Mouse (Mus musculus) activated CD4-positive, CD25-positive, alpha-beta regulatory T cell, adult 4 months (primary cell): ENCODE results near the gene Zdhhc24. TPM values are rescaled to one million over a fixed set of nuclear protein-coding genes. Genes with fewer than 3 reads are reported as not detected.
"Not testable (repeated sequence)": the region's sequence is repeated elsewhere in the genome, so short reads cannot be mapped to it uniquely, and the experiment has no call there.

Source experiments
- ATAC-seq: one replicate; pipeline ENCODE4 v1.8.0; 2017
- polyA plus RNA-seq, 2 experiments: library from polyadenylated mRNA; unstranded; fragments of 100-300 nt; shearing (Covaris generic); gene quantifications; one replicate each; pipeline ENCODE4 v1.2.1; 2017

Zdhhc24 gene
- polyA plus RNA-seq: 1 to 10 TPM; 6.3 to 6.7 TPM

DNA sequence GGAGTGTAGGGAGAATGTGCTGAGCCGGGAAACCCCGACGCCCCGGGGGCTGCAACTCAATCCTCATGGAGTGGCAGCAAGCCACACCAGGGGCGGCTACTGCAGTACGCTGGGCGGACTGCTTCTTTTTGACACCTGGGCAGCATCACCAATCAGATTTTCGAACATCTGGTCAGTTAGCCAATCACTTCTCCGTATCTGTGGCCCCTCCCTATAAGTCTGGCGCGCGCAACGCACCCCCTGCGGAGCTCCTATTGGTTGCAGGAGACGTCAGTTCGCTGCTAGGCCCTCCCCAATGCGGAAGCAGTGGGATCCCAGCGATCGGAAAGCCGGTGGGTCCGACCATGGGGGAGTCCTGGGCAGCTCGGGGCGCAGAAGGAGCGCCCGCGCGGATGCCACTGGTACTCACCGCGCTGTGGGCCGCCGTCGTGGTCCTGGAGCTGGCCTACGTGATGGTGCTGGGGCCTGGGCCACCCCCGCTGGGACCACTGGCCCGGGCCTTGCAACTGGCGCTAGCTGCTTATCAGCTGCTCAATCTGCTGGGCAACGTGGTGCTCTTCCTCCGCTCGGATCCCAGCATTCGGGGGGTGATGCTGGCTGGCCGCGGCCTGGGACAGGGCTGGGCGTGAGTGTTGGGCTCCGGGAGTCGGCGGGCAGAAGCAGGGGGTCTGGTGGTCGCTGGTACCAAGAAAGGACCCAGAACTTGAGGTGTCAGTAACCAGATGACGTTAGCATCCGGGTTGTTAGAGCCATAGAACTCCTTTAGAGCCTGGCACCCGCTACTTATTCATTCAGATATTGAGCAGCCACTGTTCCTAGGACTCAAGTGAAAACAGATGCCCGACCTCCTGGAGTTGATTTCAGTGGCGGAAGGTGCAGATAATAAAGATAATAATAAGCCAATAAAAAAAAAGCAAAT, at the start of gene Zdhhc24:
Gene Zdhhc24 (plus strand): TSS at position 264 of the 919 bp plus-strand sequence.
- ATAC-seq: peak; percentile 99

DNA sequence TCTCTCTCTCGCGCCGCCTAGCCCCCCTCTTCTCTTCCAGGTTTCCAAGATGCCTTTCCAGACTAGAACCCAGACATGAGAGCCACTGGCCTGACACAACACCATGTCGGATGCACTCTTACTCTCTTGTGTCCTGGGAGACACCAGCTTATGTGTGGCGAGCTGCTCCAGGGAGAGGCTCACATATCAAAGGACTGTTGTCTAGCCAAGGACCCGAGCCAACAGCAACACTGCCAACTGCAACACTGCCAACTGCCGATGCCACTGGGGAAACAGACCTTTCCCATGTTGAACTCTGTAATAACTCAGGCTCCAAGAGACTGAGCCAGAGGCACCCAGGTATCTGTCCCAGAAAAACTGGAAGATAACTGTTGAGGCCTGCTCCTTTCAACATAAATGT, 49.3 kb upstream of the Zdhhc24 start:
- ATAC-seq: no peak

DNA sequence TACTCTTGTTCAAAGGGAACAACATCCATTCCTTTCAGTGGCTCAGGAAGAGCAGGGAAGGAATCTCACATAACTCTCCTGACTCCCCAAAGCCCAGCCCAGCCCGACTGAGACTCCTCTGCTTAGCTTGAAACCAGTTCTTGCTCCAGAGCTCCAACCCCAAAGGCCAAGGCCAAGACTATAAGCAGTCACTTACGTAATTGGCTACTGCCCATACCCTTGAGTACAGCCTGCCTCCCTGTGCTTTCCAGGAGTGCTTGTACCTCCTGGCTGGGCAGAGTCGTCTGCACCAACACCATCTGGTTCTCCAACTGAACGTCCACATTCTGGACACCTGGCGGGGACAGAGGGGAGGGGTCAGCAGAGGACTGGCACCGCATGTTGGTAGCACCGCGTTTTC, 44.5 kb upstream of the Zdhhc24 start:
- ATAC-seq: no peak

DNA sequence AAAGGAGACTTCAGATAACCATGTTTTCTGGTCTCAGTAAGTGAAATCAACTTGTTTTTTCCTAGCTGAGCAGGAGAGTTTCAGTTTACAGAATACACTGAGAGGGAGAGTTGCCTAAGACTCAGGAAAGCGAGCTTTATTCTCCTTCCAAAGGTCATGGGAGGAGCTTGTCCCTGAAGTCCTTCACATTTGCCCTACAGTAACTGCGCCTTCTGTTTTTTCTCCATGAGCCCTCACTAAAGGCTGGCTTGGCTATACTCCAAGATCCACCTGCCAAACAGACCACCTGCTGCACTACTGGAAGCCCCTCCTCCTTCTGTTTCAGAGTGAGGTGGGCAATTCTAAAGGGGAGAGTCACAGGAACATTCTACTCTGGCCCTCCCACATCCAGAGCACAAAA, 42.4 kb upstream of the Zdhhc24 start:
- ATAC-seq: no peak

DNA sequence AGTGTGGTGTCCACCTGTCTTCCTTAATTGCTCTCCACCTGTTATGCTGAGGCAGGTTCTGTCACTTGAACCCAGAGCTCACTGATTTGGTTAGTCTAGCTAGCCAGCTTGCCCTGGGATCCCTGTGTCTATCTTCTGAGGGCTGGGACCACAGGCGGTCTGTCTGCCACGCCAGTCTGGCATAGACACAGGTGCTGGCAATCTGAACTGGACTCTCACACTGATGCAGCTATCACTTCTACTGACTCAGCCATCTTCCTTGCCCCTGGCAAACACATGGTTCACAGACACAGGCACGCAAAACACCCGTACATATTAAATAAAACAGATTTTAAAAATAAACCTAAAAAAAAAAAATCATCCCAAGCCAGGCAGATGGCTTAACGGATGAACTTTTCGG, 41.4 kb upstream of the Zdhhc24 start:
- no peak for ATAC-seq

DNA sequence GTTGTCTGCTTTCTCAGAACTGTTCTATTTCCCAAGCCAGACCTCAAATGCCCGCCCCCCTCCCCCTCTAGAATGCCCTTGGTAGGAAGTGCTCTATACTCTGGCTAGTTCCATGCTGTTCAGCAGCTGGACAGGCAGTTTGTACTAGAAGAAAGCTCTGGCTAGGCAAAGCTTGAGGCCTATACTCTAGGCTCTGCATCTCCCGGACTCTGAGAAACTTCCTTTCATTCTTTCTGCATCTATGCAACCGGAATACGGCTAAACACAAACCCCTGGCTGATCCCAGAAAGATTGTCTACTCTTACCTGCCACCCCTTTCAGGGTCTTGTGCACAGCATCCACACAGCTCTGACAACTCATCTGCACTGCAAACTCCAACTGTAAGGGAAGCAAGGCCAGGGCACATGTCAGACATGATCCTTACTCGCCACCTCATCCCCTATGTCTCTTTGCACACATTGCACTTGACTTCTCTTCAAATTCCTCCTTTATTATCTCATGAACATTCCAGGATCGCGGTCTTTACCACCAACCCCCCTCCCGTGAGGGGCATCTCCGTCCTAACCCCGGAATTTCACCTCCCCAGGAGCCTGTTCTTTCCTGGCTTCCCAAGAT, 39.8 kb upstream of the Zdhhc24 start:
- ATAC-seq: no peak

DNA sequence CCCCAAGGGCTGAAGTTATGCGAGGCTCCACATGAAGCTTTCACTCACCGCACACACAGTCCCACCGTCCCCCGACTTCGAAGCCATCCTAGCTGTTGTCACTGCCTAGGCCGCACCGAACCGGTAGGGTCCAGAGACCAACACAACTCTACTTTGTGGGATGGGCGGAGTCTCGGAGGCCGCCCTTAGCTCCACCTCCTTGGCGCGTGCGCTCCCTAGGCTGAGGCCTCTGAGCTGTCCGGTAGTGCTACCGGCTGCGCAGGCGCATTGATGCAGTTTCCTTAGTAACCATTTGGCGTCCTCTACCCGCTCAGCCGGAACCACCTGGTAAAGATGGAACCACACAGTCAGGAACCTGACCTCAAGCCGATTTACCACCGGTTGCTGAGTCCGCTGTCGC, 39.3 kb upstream of the Zdhhc24 start, which contains the start of the genes Ccs and Ccdc87:
Gene Ccs (minus strand): TSS at position 184 of the 400 bp plus-strand sequence.
Gene Ccdc87 (plus strand): TSS at position 218 of the 400 bp plus-strand sequence.
- ATAC-seq: peak; percentile 96

DNA sequence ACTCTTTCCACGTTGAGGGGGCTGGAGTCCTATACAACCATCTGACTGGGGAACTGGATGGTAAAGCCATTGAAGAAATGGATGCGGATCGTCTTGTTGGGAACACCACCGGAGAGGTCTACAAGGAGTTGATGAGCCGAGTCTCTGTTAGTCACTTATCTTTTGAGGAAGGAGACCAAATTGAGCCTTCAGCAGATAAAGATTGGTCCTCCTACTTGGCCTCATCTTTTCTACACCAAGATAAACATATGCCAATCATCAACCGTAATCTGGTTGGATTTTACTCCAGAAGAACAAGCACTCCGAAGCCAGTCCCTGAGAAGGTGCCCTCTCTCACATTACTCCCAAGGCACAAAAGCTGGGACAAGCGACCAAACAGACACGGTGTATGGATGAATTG, 37.6 kb upstream of the Zdhhc24 start:
- ATAC-seq: no peak

DNA sequence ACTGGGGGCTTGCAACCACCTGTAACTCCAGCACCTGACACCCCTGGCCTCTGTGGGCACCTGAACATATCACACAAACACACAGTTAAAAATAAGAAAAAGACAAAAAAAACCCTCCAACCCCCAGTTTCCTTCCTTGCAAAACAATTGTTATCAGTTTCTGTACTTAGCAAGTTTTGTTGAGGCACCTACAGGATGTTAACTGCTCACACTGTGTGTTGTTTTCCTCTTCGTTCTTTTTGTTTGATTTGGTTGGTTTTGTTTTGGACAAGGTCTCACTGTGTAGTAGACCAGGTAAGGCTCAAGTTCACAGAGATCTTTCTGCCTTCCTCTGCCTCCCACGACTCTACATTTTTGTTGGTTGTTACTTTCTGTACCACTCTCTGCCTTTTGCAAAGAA, 35.9 kb upstream of the Zdhhc24 start:
- ATAC-seq: peak; percentile 24

DNA sequence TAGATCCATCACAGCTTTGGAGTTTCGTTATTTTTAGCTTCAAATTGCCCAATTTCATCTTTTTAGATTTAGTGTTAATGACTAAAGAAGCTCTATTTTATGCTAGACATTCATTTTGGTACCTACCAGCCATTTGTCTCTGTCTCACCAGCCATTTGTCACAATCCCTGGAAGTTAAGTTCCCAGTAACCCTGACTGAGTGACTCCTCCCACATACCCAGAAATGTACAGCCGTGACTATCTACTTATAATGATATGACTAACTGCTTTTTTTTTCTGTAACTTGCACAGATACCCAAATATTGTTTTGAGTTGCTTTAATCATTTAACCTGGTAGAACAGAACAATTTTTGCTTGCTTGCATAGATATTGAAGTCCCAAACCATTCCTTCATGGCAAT, 32.6 kb upstream of the Zdhhc24 start:
- no peak for ATAC-seq

DNA sequence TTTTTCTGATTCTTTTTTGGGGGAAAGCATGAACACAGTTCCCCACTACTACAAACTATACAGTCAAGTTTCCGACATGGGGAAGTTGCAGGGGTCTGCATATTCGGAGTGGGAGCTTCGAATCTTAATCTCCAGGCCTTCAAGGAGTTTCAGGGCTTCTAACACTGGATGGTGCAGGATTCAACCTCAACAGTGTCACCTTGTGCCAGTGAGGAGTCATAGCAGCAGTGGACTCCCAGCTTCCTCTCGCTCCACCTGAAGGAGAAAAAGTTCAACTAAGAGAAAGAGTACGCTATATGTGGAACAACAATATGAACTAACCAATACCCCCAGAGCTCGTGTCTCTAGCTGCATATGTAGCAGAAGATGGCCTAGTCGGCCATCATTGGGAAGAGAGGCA, 31.0 kb upstream of the Zdhhc24 start:
- ATAC-seq: peak; percentile 65

DNA sequence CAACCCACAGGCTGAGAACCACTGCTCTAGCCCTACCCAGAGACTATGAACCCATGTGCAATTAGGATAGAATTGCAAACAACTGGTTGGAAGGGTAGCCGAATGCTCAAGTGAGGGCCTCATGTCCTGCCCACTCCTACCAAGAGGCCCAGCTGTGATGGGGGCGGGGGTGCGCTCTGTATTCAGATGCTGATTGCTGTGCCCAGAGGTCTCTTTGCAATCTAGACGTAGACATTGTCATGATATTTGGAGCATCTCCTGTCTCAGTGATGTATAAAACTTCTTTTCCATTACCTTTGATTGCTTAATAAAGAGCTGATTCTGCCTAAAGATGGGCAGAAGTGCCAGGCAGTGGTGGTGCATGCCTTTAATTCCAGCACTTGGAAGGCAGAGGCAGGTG, 28.7 kb upstream of the Zdhhc24 start:
- ATAC-seq: no peak

DNA sequence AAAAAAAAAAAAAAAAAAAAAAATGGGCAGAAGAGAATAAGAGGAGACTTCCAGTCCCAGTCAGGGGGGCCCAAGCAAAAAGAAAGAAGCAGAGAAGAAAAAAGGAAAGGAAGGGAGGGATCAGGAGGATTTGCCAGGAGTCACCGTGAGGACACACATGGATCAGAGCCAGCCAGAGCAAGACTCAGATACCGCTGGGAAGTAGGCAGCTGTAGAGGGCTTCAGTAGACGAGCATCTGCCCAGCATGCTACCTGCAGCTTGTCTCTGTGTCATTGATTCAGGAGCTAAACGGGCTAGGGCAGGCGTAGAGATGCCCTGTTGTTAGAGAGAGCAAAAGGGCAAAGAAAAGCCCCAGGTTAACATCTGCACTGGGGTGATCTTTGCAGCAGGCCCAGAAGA, 28.2 kb upstream of the Zdhhc24 start:
- no peak for ATAC-seq

DNA sequence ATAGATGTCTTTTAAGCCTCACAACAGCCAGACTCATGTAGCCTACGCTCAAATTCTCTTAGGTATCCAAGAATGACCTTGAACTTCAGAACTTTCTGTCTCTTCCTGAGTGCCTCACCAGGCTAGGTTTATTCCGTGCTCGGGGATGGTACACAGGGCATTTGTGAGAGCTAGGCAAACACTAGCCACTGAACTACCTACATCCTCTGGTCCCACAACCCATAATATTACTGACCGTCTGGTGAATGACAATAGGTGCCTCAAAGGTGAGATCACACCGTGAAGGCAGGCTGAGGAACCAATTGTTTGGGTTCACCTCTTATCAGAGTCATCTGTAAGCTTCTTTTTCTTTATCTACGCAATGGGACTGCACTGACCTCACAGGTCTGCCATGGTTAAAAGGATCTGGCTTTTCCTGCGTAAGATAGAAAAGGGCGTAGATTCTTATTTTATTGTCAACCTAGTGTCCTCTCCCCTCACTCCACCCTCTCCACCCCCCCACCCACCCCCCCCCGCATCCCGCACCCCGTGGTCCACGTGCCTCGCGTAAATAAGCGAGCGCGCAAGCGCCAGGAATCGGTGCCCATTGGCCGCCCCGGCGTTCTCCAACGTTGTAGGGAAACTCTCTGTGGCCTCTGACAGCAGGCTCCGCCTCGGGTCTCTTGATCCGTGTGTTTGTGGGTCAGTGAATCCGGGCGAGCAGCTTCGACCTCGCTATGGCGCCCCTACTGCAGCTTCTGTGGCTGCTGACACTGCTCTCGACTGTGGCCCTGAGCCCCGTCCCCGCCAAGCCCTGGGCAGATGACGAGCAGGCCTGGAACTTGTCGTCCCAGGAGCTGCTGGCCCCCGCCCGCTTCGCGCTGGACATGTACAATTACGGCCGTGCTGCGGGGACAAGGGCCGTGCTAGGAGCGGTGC, 23.7 kb upstream of the Zdhhc24 start, which contains the start of gene Ctsf:
Gene Ctsf (plus strand): TSS at position 579 of the 918 bp plus-strand sequence.
- ATAC-seq: no peak

DNA sequence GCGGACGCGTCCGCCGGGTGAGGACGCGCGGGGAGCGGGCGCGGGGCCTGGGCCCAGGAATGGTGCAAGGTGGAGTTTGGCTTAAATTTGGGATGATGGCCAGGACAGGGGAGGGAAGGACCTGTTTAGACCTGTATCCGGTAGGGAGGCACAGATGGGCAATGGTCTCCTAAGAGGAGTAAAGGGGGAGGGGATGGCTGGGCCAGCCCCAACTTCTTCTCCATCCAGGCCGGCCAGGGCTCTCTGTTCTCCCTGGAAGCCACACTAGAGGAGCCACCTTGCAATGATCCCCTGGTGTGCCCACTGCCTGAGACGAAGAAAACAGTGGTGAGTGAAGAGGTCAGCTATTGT, 23.0 kb upstream of the Zdhhc24 start:
- no peak for ATAC-seq

DNA sequence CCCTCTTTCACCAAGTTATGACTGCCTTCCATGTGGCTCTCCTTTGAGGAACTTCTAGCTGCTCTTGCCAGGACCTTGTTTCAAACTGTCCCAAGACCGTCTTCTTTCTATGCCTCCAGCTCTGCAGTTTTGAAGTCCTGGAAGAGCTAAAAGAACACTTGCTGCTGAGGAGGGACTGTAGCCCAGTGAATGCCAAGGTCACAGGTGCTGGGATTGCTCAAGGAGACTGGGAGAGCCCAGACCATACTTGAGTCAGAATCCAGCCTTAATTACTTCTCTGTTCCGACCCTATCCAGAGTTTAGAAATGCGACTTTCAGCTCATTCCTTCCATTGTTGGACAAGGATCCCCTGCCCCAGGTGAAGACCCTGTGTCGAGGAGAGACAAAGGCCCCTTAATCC, 22.5 kb upstream of the Zdhhc24 start:
- no peak for ATAC-seq

DNA sequence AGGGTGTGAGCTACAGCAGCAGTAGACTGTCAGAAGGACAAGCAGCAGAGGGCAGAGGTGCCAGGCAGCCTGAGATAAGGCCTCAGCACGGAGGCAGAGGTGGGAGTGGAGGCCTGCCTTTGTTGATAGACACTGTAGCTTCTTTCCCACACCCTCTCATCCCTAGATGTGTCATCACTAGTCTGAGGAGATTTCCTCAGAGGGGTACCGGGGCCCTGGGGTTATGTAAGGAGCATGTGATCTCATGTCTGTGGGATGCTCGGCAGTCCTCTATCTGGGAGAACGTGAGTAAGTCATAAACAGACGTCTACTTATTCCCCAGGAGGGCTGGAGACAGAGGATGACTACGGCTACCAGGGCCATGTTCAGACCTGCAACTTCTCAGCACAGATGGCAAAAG, 19.4 kb upstream of the Zdhhc24 start:
- no peak for ATAC-seq

DNA sequence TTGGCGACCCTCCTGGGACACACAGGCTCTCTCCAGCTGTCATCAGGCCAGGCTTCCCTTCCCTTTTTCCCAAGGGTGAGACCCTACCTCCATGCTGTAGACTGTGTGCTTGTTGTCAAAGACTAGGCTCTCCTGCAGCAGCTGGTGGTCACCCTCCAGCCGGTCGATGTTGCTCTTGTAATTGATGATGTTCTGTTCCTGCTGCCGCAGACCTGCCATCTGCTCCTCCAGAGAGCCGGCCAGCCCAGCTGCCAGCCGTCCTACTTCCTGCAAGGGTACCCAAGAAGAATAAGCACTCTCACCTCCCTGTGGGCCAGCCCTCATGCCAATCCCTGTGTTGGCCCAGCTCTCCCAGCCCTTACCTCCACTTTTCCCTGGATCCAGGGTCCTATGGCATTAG, 15.4 kb upstream of the Zdhhc24 start:
- ATAC-seq: no peak

DNA sequence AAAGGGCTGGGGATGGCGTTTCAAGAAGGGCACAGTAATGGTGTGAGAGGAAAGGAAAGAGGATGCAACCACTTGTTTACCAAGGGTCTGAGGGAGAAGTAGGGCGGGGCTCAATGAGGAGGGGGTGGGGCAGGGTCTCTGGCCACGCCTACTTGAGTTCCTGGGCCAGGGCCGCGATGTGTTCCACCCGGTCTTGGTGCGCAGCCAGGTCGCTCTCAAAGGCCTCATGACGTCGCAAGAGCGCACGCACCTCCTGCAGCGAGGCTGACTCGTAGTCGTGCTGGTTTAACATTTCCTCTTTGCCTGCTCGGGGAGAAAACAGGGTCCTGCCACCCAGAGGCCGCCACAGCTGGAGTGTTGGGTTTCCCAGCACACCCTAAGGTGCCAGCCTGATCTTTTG, 13.3 kb upstream of the Zdhhc24 start:
- no peak for ATAC-seq

DNA sequence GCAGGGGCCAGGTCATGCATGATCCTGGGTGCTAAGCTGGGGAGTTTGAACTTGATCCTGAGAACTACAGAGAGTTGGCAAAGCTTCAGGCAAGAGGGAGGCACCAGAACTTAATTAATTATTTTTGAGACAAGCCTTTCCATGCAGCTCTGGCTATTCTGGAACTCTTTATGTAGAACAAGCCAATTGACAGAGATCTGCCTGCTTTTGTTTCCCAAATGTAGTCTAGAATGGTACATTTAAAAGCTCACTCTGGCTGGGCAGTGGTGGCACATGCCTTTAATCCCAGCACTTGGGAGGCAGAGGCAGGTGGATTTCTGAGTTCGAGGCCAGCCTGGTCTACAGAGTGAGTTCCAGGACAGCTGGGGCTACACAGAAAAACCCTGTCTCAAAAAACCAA, 3.9 kb upstream of the Zdhhc24 start:
- ATAC-seq: not testable (repeated sequence)

DNA sequence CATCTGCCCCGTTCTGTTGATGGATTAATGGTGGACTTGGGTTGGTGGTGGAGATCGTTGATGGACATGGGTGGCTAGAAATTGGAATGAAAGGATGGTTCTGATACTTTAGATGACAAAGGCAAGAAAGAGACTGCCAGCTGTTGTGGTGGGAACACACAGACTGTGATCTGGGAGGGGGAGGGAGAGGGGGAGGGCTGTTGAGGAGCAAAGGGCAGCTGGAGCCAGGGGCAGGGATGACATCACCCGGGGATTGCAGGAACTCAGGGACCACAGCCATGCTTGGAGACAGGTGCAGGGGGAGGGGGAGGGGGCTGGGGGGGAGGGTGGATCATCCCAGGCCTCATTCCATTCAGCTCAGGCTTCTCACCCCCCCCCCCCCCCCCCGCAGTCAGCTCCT, 2.2 kb upstream of the Zdhhc24 start:
- no peak for ATAC-seq

DNA sequence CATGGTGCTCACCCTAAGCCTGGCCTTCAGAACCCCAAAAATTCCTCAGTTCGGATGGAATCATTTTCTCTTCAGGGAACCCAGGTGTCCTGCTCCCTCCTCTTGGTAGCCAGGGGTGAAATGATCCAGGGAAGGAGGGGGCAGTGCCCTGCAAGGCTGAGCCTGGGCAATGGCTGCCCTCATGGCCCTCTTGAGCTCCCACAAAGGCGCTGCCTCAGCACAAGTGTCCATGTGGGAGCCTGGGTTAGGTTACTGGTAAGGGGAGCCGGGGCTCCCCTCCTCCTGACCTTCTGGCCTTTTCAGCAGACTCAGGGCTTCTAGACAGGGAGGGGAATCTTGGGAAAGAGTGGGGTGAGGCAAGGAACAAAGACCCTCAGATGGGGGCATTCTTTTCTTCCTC, 1.7 kb upstream of the Zdhhc24 start:
- no peak for ATAC-seq

DNA sequence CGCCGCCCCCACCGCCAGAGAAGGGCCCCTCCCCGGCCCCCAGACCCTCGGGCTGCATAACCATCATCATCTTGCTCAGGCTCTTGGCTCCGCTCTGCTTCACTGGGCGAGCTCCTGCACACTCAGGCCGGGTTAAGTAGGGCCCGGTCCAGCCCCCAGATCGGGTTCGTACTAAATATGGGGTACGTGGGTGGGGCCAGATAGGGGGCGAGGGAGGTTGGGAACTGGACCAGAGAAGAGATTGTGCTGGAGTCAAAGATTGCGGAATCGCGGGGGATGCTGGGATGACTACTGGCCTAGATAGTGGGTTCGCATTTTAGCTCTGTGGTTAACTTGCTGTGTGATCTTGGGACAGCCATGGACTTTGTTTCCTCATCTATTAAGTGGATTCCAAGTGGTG, 683 bp upstream of the Zdhhc24 start, which contains the start of gene Actn3:
Gene Actn3 (minus strand): TSS at position 125 of the 400 bp plus-strand sequence.
- ATAC-seq: no peak
